7 mouse cellular contexts compared by ENCODE assay signal in the genomic region with DNA sequence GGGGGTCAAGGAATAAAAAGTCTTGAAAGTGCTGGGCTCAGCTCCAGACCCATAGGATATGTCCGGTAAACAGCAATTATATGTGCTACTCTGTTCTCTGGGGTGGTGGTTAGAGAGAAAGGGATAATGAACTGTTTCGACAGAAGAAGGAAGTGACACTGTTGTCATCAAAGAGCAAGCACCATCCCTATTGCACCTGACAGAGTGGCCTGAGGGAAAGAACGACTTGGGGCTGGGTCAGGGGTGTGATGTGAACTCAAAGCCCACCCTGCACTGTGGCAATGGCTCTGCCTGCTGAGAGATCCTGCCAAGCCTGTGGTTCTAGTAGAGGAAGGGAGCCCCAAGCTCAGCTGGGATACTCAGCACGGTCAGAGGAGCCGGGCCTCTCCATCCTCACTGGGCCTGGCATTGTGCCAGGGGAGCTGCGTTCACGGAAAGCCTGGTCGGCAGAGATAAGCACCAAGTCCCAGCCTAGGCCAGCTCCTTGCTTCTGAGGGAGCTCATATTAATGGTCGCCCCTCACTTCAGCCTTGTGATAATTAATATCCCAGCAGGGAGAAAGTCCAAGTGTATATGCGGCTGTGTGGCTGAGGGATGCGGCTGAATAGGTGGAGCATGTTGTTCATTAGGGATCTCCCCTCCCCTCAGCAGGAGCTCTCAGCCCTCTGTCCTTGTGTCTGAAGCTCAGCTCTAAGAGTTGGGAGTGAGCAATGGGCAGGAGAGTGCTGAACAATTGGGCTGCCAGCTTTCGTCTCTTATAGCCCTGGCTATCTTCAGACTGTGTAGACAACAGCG.
DNase-seq lines count a peak whose midpoint lies in the region; ATAC-seq and TF ChIP-seq lines count a peak whose summit lies in the region.

No protein-coding gene starts in this region.

- H3K27ac ChIP-seq in bone marrow, adult 2 months (ENCODE audit: control insufficient read depth, insufficient read depth, low read depth, low read length, poor library complexity), result peak overlapping the region; percentile 92
- H3K27ac ChIP-seq in heart, adult 2 months, result peak overlapping the region; percentile 56
- H3K27ac ChIP-seq in kidney, embryonic 15.5 days, result no peak overlapping the region

- WGBS in bone marrow, adult 2 months, result 12% methylated on average over 13 of the region's 13 CpGs
- 17% methylated on average over 13 of the region's 13 CpGs for WGBS in heart, adult 2 months
- WGBS in kidney, embryonic 15.5 days, result 44% methylated on average over 13 of the region's 13 CpGs

- no peak overlapping the region for H3K4me2 ChIP-seq in kidney, embryonic 15.5 days

- peak; percentile 82; the same call in 1 of the 2 replicates for ATAC-seq in kidney, embryonic 15.5 days (replicated peaks; ENCODE audit: low FRiP score)

- no peak for TF ChIP-seq CTCF in bone marrow, adult 2 months (IDR thresholded peaks at IDR 0.05; ENCODE audit: control insufficient read depth, insufficient read depth, low read length)
- TF ChIP-seq CTCF in heart, adult 2 months (IDR thresholded peaks at IDR 0.05), result no peak

- no peaks in the 10 kb centered on the region for H3K36me3 ChIP-seq in heart, adult 2 months (ENCODE audit: control insufficient read depth, insufficient read depth, low read length)
- H3K36me3 ChIP-seq in kidney, embryonic 15.5 days, result no peaks in the 10 kb centered on the region

- H3K9me3 ChIP-seq in kidney, embryonic 15.5 days (replicated peaks), result no peaks in the 10 kb centered on the region

- TF ChIP-seq POLR2A in bone marrow, adult 2 months (IDR thresholded peaks at IDR 0.05; ENCODE audit: borderline replicate concordance, control insufficient read depth, low read depth, low read length), result peak; percentile 10; the same call in 1 of the 2 replicates
- peak; percentile 56; the same call in 1 of the 2 replicates for TF ChIP-seq POLR2A in heart, adult 2 months (IDR thresholded peaks at IDR 0.05; ENCODE audit: insufficient read depth, low read depth, low read length)

- DNase-seq in adrenal gland, adult 18-20 months (ENCODE audit: low spot score in 2 of 2), result peak; percentile 49 to 61
- peak; percentile 77 to 82 for DNase-seq in heart, adult 2 months
- DNase-seq in lung, postnatal 4 days, result peak; percentile 79 to 88
- no peak for DNase-seq in layer of hippocampus, adult 9-10 months (ENCODE audit: low spot score)
- DNase-seq in thymus, postnatal 14 days, result no peak

- peak; percentile 89; the same call in 1 of the 2 replicates for TF ChIP-seq EP300 in heart, adult 2 months (IDR thresholded peaks at IDR 0.05; ENCODE audit: insufficient read depth, low read depth, low read length)

- no peak overlapping the region for H3K9ac ChIP-seq in heart, adult 2 months (ENCODE audit: low read depth, low read length)
- 0 out of 2 replicates have a peak overlapping the region, but pooled peaks have one; percentile 2 for H3K9ac ChIP-seq in kidney, embryonic 15.5 days

- H3K27me3 ChIP-seq in heart, adult 2 months (ENCODE audit: control insufficient read depth, insufficient read depth, low read length), result no peaks in the 10 kb centered on the region
- H3K27me3 ChIP-seq in kidney, embryonic 15.5 days, result peaks cover 17% of the 10 kb centered on the region

- H3K4me1 ChIP-seq in bone marrow, adult 2 months (ENCODE audit: control insufficient read depth, insufficient read depth, low read length), result peaks cover 5% of the 10 kb centered on the region; the same call in 1 of the 2 replicates
- peaks cover 8% of the 10 kb centered on the region for H3K4me1 ChIP-seq in heart, adult 2 months (ENCODE audit: control insufficient read depth, insufficient read depth, low read length)
- peaks cover 12% of the 10 kb centered on the region; the same call in 1 of the 2 replicates for H3K4me1 ChIP-seq in kidney, embryonic 15.5 days

- no peak overlapping the region for H3K4me3 ChIP-seq in bone marrow, adult 2 months (replicated peaks; ENCODE audit: control insufficient read depth, low read depth, low read length)
- H3K4me3 ChIP-seq in heart, adult 2 months, result no peak overlapping the region
- H3K4me3 ChIP-seq in kidney, embryonic 15.5 days (replicated peaks), result no peak overlapping the region

- no peaks in the 10 kb centered on the region for H3K79me2 ChIP-seq in heart, adult 2 months (replicated peaks; ENCODE audit: control insufficient read depth, insufficient read depth, low read length)

- intact Hi-C loops in heart, adult 2 months (cut with DNase I), result loop anchor here (5.0 kb wide), 1 partner anchor 95 kb away; no protein-coding TSS in a partner anchor

Comparison
In these comparisons a context has a peak if more than half of its experiments do, and no peak if none do; other contexts are left out.
1. DNase-seq: peak in adrenal gland, adult 18-20 months (2 of 2), heart, adult 2 months (2 of 2) and lung, postnatal 4 days (2 of 2); none in layer of hippocampus, adult 9-10 months (single experiment) and thymus, postnatal 14 days (single experiment).